Mouse (Mus musculus): ENCODE measurements around the gene Psmd5.
"Not testable (repeated sequence)": the region's sequence is repeated elsewhere in the genome, so short reads cannot be mapped to it uniquely, and the experiment has no call there.

Psmd5 gene

GRCm38 (mm10) chr2:34895503-34896113 lies 20.8 kb upstream of the Psmd5 start:
- DNase-seq, result no peak

- no peak for DNase-seq
Observed at GRCm38 (mm10) chr2:34893950-34894349, 19.2 kb upstream of the Psmd5 start.

GRCm38 (mm10) chr2:34884186-34884585 lies 9.4 kb upstream of the Psmd5 start:
- DNase-seq, result no peak

GRCm38 (mm10) chr2:34883190-34883589 lies 8.4 kb upstream of the Psmd5 start:
- no peak for DNase-seq

- no peak for DNase-seq
Observed at GRCm38 (mm10) chr2:34882757-34883156, 8.0 kb upstream of the Psmd5 start.

- DNase-seq, result no peak
Observed at GRCm38 (mm10) chr2:34880054-34880453, 5.3 kb upstream of the Psmd5 start.

GRCm38 (mm10) chr2:34874271-34874670 lies 497 bp downstream of the Psmd5 start, which contains the start of gene Cutal:
TSS of gene Cutal (plus strand) at chr2:34874396.
- DNase-seq, result peak; percentile 15

GRCm38 (mm10) chr2:34870520-34871474 lies 4.0 kb downstream of the Psmd5 start:
- DNase-seq, result peak; percentile 100

GRCm38 (mm10) chr2:34869680-34870079 lies 5.1 kb downstream of the Psmd5 start:
- DNase-seq, result no peak

GRCm38 (mm10) chr2:34857728-34858127 lies 17.0 kb downstream of the Psmd5 start:
- no peak for DNase-seq

- DNase-seq, result no peak
Observed at GRCm38 (mm10) chr2:34855265-34855664, 19.5 kb downstream of the Psmd5 start.

GRCm38 (mm10) chr2:34847702-34848101 lies 27.1 kb downstream of the Psmd5 start:
- no peak for DNase-seq

- DNase-seq, result no peak
Observed at GRCm38 (mm10) chr2:34843211-34843939, 31.4 kb downstream of the Psmd5 start.

GRCm38 (mm10) chr2:34841706-34842105 lies 33.1 kb downstream of the Psmd5 start:
- no peak for DNase-seq

- DNase-seq, result not testable (repeated sequence)
Observed at GRCm38 (mm10) chr2:34840143-34840542, 34.6 kb downstream of the Psmd5 start.

- no peak for DNase-seq
Observed at GRCm38 (mm10) chr2:34835669-34836068, 39.1 kb downstream of the Psmd5 start.

- DNase-seq, result no peak
Observed at GRCm38 (mm10) chr2:34833624-34834023, 41.1 kb downstream of the Psmd5 start.

GRCm38 (mm10) chr2:34832766-34833457 lies 41.9 kb downstream of the Psmd5 start, which contains the start of gene Gm34653:
TSS of gene Gm34653 (plus strand) at chr2:34833007.
- DNase-seq, result not testable (repeated sequence)

GRCm38 (mm10) chr2:34830066-34830465 lies 44.7 kb downstream of the Psmd5 start:
- not testable (repeated sequence) for DNase-seq

- DNase-seq, result no peak
Observed at GRCm38 (mm10) chr2:34828026-34828425, 46.7 kb downstream of the Psmd5 start.

- DNase-seq, result no peak
Observed at GRCm38 (mm10) chr2:34827591-34827990, 47.2 kb downstream of the Psmd5 start.

- DNase-seq, result no peak
Observed at GRCm38 (mm10) chr2:34826460-34827231, 48.1 kb downstream of the Psmd5 start.

Data from retina, postnatal 1 day (tissue).